Mouse (Mus musculus) erythroblast, embryonic 14.5 days (primary cell): ENCODE measurements around the gene Uck1.

ENCODE experiments used
- GATA1 ChIP-seq: IDR thresholded peaks from 2 replicates; pipeline ENCODE4 v1.6.1; 2012; ENCODE audit warnings: low read length, inconsistent platforms, mixed read lengths
- TAL1 ChIP-seq: IDR thresholded peaks from 3 replicates; pipeline ENCODE4 v1.6.1; 2012; ENCODE audit warnings: low read length, inconsistent platforms, mixed read lengths

DNA sequence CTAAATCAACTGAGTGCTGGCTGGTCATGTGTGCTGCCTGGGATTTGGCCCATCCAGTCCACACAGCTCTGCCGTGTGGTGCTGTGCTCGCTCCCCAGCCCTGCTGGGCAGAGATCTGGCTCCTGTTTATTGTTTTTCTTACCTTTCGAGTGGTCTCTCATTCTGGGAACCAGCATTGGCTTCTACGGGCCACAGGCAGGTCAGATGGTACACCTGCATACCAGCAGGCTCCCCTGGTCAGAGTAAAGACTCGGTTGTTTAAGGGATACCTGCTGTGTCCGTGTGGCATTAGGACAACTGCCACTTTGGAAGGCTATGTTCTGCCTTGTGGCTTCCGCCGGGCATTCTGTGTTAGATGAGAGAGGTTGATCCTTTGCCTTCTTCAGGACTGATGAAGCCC is 48.3 kb downstream of the Uck1 start:
- no peak for TF ChIP-seq GATA1
- no peak for TF ChIP-seq TAL1
